Mouse (Mus musculus): ENCODE results near the gene Primpol. TPM values are rescaled to one million over a fixed set of nuclear protein-coding genes. Genes with fewer than 3 reads are reported as not detected.

Primpol gene
- polyA plus RNA-seq, 1 experiment from 2014 or later, result 15.8 TPM

GRCm38 (mm10) chr8:46598753-46599152 is 18.3 kb downstream of the Primpol start:
- 93% methylated on average over 5 of the region's 5 CpGs for WGBS
- no peaks in the 10 kb centered on the region for H3K36me3 ChIP-seq (ENCODE audit: control insufficient read depth, insufficient read depth, low read length)
- no peaks in the 10 kb centered on the region for H3K27me3 ChIP-seq (ENCODE audit: control insufficient read depth, insufficient read depth, low read length)
- ATAC-seq (ENCODE audit: insufficient number of reproducible peaks, insufficient read depth, low FRiP score, low read depth), result no peak
- 0 out of 2 replicates have a peak, but pooled peaks cover 2% of the 10 kb centered on the region for H3K4me1 ChIP-seq (ENCODE audit: control insufficient read depth, insufficient read depth, low read length)
- no peak overlapping the region for H3K4me2 ChIP-seq (replicated peaks; ENCODE audit: low read depth, low read length)
- H3K9me3 ChIP-seq (ENCODE audit: control insufficient read depth, low read depth, low read length), result no peaks in the 10 kb centered on the region
- no peak overlapping the region for H3K9ac ChIP-seq (replicated peaks; ENCODE audit: low read depth, low read length)
- H3K4me3 ChIP-seq (ENCODE audit: low read depth, low read length), result no peak overlapping the region
- H3K27ac ChIP-seq (ENCODE audit: low read length), result no peak overlapping the region

GRCm38 (mm10) chr8:46598114-46598513 is 18.9 kb downstream of the Primpol start:
- Histone ChIP-seq H3K27me3 (ENCODE audit: control insufficient read depth, insufficient read depth, low read length) (no peaks in the 10 kb centered on the region), H3K4me2 (replicated peaks; ENCODE audit: low read depth, low read length) (no peak overlapping the region), H3K4me3 (ENCODE audit: low read depth, low read length) (no peak overlapping the region), H3K9me3 (ENCODE audit: control insufficient read depth, low read depth, low read length) (no peaks in the 10 kb centered on the region), H3K9ac (replicated peaks; ENCODE audit: low read depth, low read length) (no peak overlapping the region), H3K4me1 (ENCODE audit: control insufficient read depth, insufficient read depth, low read length) (0 out of 2 replicates have a peak, but pooled peaks cover 2% of the 10 kb centered on the region), H3K27ac (ENCODE audit: low read length) (no peak overlapping the region), H3K36me3 (ENCODE audit: control insufficient read depth, insufficient read depth, low read length) (no peaks in the 10 kb centered on the region)
- WGBS, result 67% methylated on average over 2 of the region's 2 CpGs
- no peak for ATAC-seq (ENCODE audit: insufficient number of reproducible peaks, insufficient read depth, low FRiP score, low read depth)

GRCm38 (mm10) chr8:46597411-46597810 is 19.6 kb downstream of the Primpol start:
- no peak overlapping the region for H3K4me3 ChIP-seq (ENCODE audit: low read depth, low read length)
- H3K4me1 ChIP-seq (ENCODE audit: control insufficient read depth, insufficient read depth, low read length), result 0 out of 2 replicates have a peak, but pooled peaks cover 2% of the 10 kb centered on the region
- no peak overlapping the region for H3K27ac ChIP-seq (ENCODE audit: low read length)
- no peaks in the 10 kb centered on the region for H3K27me3 ChIP-seq (ENCODE audit: control insufficient read depth, insufficient read depth, low read length)
- WGBS, result 52% methylated on average over 2 of the region's 2 CpGs
- no peak for ATAC-seq (ENCODE audit: insufficient number of reproducible peaks, insufficient read depth, low FRiP score, low read depth)
- no peaks in the 10 kb centered on the region for H3K36me3 ChIP-seq (ENCODE audit: control insufficient read depth, insufficient read depth, low read length)
- no peaks in the 10 kb centered on the region for H3K9me3 ChIP-seq (ENCODE audit: control insufficient read depth, low read depth, low read length)
- H3K9ac ChIP-seq (replicated peaks; ENCODE audit: low read depth, low read length), result no peak overlapping the region
- H3K4me2 ChIP-seq (replicated peaks; ENCODE audit: low read depth, low read length), result no peak overlapping the region

GRCm38 (mm10) chr8:46596530-46596929 is 20.5 kb downstream of the Primpol start:
- H3K4me1 ChIP-seq (ENCODE audit: control insufficient read depth, insufficient read depth, low read length), result 0 out of 2 replicates have a peak, but pooled peaks cover 2% of the 10 kb centered on the region

GRCm38 (mm10) chr8:46595593-46595992 is 21.4 kb downstream of the Primpol start:
- 95% methylated on average over 2 of the region's 2 CpGs for WGBS
- Histone ChIP-seq H3K4me3 (ENCODE audit: low read depth, low read length) (no peak overlapping the region), H3K27me3 (ENCODE audit: control insufficient read depth, insufficient read depth, low read length) (no peaks in the 10 kb centered on the region), H3K4me2 (replicated peaks; ENCODE audit: low read depth, low read length) (no peak overlapping the region), H3K9me3 (ENCODE audit: control insufficient read depth, low read depth, low read length) (no peaks in the 10 kb centered on the region), H3K9ac (replicated peaks; ENCODE audit: low read depth, low read length) (no peak overlapping the region), H3K4me1 (ENCODE audit: control insufficient read depth, insufficient read depth, low read length) (no peaks in the 10 kb centered on the region), H3K36me3 (ENCODE audit: control insufficient read depth, insufficient read depth, low read length) (no peaks in the 10 kb centered on the region), H3K27ac (ENCODE audit: low read length) (no peak overlapping the region)
- no peak for ATAC-seq (ENCODE audit: insufficient number of reproducible peaks, insufficient read depth, low FRiP score, low read depth)

More at GRCm38 (mm10) chr8:46596530-46596929, 20.5 kb downstream of the Primpol start:
- Histone ChIP-seq H3K27me3 (ENCODE audit: control insufficient read depth, insufficient read depth, low read length) (no peaks in the 10 kb centered on the region), H3K27ac (ENCODE audit: low read length) (no peak overlapping the region), H3K9ac (replicated peaks; ENCODE audit: low read depth, low read length) (no peak overlapping the region), H3K4me3 (ENCODE audit: low read depth, low read length) (no peak overlapping the region), H3K9me3 (ENCODE audit: control insufficient read depth, low read depth, low read length) (no peaks in the 10 kb centered on the region), H3K36me3 (ENCODE audit: control insufficient read depth, insufficient read depth, low read length) (no peaks in the 10 kb centered on the region), H3K4me2 (replicated peaks; ENCODE audit: low read depth, low read length) (no peak overlapping the region)
- no peak for ATAC-seq (ENCODE audit: insufficient number of reproducible peaks, insufficient read depth, low FRiP score, low read depth)
- WGBS, result 83% methylated on average over 2 of the region's 2 CpGs

- Histone ChIP-seq H3K4me3 (ENCODE audit: low read depth, low read length) (no peak overlapping the region), H3K9me3 (ENCODE audit: control insufficient read depth, low read depth, low read length) (no peaks in the 10 kb centered on the region), H3K4me2 (replicated peaks; ENCODE audit: low read depth, low read length) (no peak overlapping the region), H3K9ac (replicated peaks; ENCODE audit: low read depth, low read length) (no peak overlapping the region), H3K27me3 (ENCODE audit: control insufficient read depth, insufficient read depth, low read length) (no peaks in the 10 kb centered on the region), H3K4me1 (ENCODE audit: control insufficient read depth, insufficient read depth, low read length) (no peaks in the 10 kb centered on the region), H3K27ac (ENCODE audit: low read length) (no peak overlapping the region), H3K36me3 (ENCODE audit: control insufficient read depth, insufficient read depth, low read length) (no peaks in the 10 kb centered on the region)
- WGBS, result 76% methylated on average over 2 of the region's 2 CpGs
- ATAC-seq (ENCODE audit: insufficient number of reproducible peaks, insufficient read depth, low FRiP score, low read depth), result no peak
Observed at GRCm38 (mm10) chr8:46593772-46594171, 23.2 kb downstream of the Primpol start.

GRCm38 (mm10) chr8:46593067-46593466 is 23.9 kb downstream of the Primpol start:
- WGBS, result 77% methylated on average over 8 of the region's 8 CpGs
- H3K9me3 ChIP-seq (ENCODE audit: control insufficient read depth, low read depth, low read length), result no peaks in the 10 kb centered on the region
- ATAC-seq (ENCODE audit: insufficient number of reproducible peaks, insufficient read depth, low FRiP score, low read depth), result no peak

GRCm38 (mm10) chr8:46588663-46589062 is 28.3 kb downstream of the Primpol start:
- WGBS, result 95% methylated on average over 2 of the region's 2 CpGs
- Histone ChIP-seq H3K9ac (replicated peaks; ENCODE audit: low read depth, low read length) (no peak overlapping the region), H3K4me3 (ENCODE audit: low read depth, low read length) (no peak overlapping the region), H3K27ac (ENCODE audit: low read length) (no peak overlapping the region), H3K4me1 (ENCODE audit: control insufficient read depth, insufficient read depth, low read length) (no peaks in the 10 kb centered on the region), H3K27me3 (ENCODE audit: control insufficient read depth, insufficient read depth, low read length) (no peaks in the 10 kb centered on the region), H3K36me3 (ENCODE audit: control insufficient read depth, insufficient read depth, low read length) (peaks cover 5% of the 10 kb centered on the region; the same call in 1 of the 2 replicates), H3K9me3 (ENCODE audit: control insufficient read depth, low read depth, low read length) (no peaks in the 10 kb centered on the region), H3K4me2 (replicated peaks; ENCODE audit: low read depth, low read length) (no peak overlapping the region)
- no peak for ATAC-seq (ENCODE audit: insufficient number of reproducible peaks, insufficient read depth, low FRiP score, low read depth)

More at GRCm38 (mm10) chr8:46593067-46593466, 23.9 kb downstream of the Primpol start:
- Histone ChIP-seq H3K4me1 (ENCODE audit: control insufficient read depth, insufficient read depth, low read length) (no peaks in the 10 kb centered on the region), H3K9ac (replicated peaks; ENCODE audit: low read depth, low read length) (no peak overlapping the region), H3K27me3 (ENCODE audit: control insufficient read depth, insufficient read depth, low read length) (no peaks in the 10 kb centered on the region), H3K4me2 (replicated peaks; ENCODE audit: low read depth, low read length) (no peak overlapping the region), H3K4me3 (ENCODE audit: low read depth, low read length) (no peak overlapping the region), H3K27ac (ENCODE audit: low read length) (no peak overlapping the region), H3K36me3 (ENCODE audit: control insufficient read depth, insufficient read depth, low read length) (no peaks in the 10 kb centered on the region)

- Histone ChIP-seq H3K27me3 (ENCODE audit: control insufficient read depth, insufficient read depth, low read length) (no peaks in the 10 kb centered on the region), H3K9me3 (ENCODE audit: control insufficient read depth, low read depth, low read length) (no peaks in the 10 kb centered on the region), H3K4me2 (replicated peaks; ENCODE audit: low read depth, low read length) (no peak overlapping the region), H3K4me3 (ENCODE audit: low read depth, low read length) (no peak overlapping the region), H3K36me3 (ENCODE audit: control insufficient read depth, insufficient read depth, low read length) (peaks cover 5% of the 10 kb centered on the region; the same call in 1 of the 2 replicates), H3K9ac (replicated peaks; ENCODE audit: low read depth, low read length) (no peak overlapping the region), H3K4me1 (ENCODE audit: control insufficient read depth, insufficient read depth, low read length) (no peaks in the 10 kb centered on the region), H3K27ac (ENCODE audit: low read length) (no peak overlapping the region)
- 84% methylated on average over 5 of the region's 5 CpGs for WGBS
- no peak for ATAC-seq (ENCODE audit: insufficient number of reproducible peaks, insufficient read depth, low FRiP score, low read depth)
Observed at GRCm38 (mm10) chr8:46587911-46588310, 29.1 kb downstream of the Primpol start.
